Mouse (Mus musculus): ENCODE measurements at regions not wholly inside any gene's neighbourhood (a gene's known extent, or its start where the extent isn't known, plus 50 kb on each side); places are given as distances from the start of the nearest gene placed in this dataset.
"Not testable (repeated sequence)": the region's sequence is repeated elsewhere in the genome, so short reads cannot be mapped to it uniquely, and the experiment has no call there.

DNA sequence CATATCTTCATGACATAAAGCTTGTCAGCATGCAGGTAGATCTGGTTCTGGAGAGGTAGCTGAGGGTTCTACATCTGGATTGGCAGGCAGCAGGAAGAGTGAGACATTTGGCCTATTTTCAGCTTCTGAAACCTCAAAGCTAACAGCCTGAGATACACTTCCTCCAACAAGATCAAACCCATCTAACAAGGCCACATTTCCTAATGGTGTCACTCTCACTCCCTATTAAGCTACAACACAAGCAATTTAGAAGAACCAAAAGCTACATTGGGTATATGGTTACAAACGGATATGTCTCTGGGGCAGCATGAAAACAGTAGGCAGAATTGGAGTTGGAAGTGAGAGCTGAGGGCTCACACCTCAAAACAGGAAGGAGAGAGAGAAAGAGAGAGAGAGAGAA is 325.7 kb upstream of the Nrxn1 start:
- TF ChIP-seq USF1 (IDR thresholded peaks at IDR 0.05; ENCODE audit: low read depth) (no peak), CEBPB (IDR thresholded peaks at IDR 0.05; ENCODE audit: insufficient read depth, poor library complexity, severe bottlenecking) (no peak), SRF (IDR thresholded peaks at IDR 0.05; ENCODE audit: control insufficient read depth, insufficient read length, low read depth) (no peak), MAX (IDR thresholded peaks at IDR 0.05; ENCODE audit: low read depth) (no peak), TCF3 (IDR thresholded peaks at IDR 0.05; ENCODE audit: insufficient read length, low read depth) (no peak), POLR2AphosphoS2 (IDR thresholded peaks at IDR 0.05; ENCODE audit: insufficient read length, low read depth) (no peak), TCF12 (IDR thresholded peaks at IDR 0.05; ENCODE audit: insufficient read depth, poor library complexity, severe bottlenecking) (no peak), MYOG (IDR thresholded peaks at IDR 0.05; ENCODE audit: control insufficient read depth in 1 of 3, insufficient read depth in 1 of 3, insufficient read length in 2 of 3, low read depth in 2 of 3) (no peak), MYOD1 (IDR thresholded peaks at IDR 0.05; ENCODE audit: control insufficient read depth in 1 of 3, insufficient read length in 2 of 3, low read depth in 2 of 3) (no peak), E2F4 (IDR thresholded peaks at IDR 0.05; ENCODE audit: insufficient read depth) (no peak), POLR2A (IDR thresholded peaks at IDR 0.05; ENCODE audit: insufficient read length, low read depth) (no peak), REST (IDR thresholded peaks at IDR 0.05; ENCODE audit: insufficient read depth, insufficient read length) (no peak)
- Histone ChIP-seq H3K27me3 (ENCODE audit: control insufficient read depth, insufficient read depth, insufficient read length) (no peaks in the 10 kb centered on the region), H3K36me3 (ENCODE audit: control insufficient read depth, insufficient read depth) (no peaks in the 10 kb centered on the region), H3K4me3 (no peak overlapping the region), H3ac (ENCODE audit: control insufficient read depth, insufficient read length) (no peak overlapping the region), H3K79me2 (ENCODE audit: control insufficient read depth, insufficient read depth) (no peaks in the 10 kb centered on the region), H3K4me2 (ENCODE audit: low read depth) (no peak overlapping the region)

DNA sequence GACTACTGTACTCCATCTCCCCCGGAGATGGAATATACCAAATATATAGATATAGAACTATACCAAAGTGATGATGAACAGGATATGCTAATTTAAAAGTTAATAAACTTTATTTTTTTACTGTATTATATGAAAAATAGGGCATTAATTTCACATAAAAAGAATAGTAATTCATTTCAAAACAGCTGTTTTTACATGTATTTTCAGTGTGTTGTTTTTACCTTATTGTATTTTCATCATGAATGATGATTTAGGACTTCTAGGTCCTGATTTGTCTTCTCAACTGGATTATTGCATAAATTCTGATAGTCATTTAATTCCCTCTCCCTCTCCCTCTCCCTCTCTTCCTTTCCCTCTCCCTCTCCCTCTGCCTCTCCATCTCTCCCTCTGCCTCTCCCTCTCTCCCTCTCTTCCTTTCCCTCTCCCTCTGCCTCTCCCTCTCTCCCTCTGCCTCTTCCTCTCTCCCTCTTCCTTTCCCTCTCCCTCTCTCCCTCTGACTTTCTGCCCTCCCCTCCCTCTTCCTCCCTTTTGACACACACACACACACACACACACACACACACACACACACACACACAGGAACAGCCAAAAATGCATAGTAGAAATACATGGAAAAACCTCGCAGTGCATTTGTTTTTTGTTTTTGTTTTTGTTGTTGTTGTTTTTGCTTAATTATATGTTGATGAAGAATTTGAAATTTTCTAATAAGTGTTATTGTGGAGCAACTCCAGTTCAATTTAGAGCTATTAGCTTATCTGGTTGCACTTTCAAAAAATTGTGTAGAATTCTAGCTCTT is 298.3 kb upstream of the Nrxn1 start:
- no peak overlapping the region for H3K4me2 ChIP-seq (ENCODE audit: low read depth)
- no peak for TF ChIP-seq TCF12 (IDR thresholded peaks at IDR 0.05; ENCODE audit: insufficient read depth, poor library complexity, severe bottlenecking)
- no peak for TF ChIP-seq MYOD1 (IDR thresholded peaks at IDR 0.05; ENCODE audit: control insufficient read depth in 1 of 3, insufficient read length in 2 of 3, low read depth in 2 of 3)
- TF ChIP-seq SRF (IDR thresholded peaks at IDR 0.05; ENCODE audit: control insufficient read depth, insufficient read length, low read depth), result no peak
- no peak overlapping the region for H3K4me3 ChIP-seq
- H3K36me3 ChIP-seq (ENCODE audit: control insufficient read depth, insufficient read depth), result no peaks in the 10 kb centered on the region
- no peaks in the 10 kb centered on the region for H3K79me2 ChIP-seq (ENCODE audit: control insufficient read depth, insufficient read depth)
- H3ac ChIP-seq (ENCODE audit: control insufficient read depth, insufficient read length), result no peak overlapping the region
- H3K27me3 ChIP-seq (ENCODE audit: control insufficient read depth, insufficient read depth, insufficient read length), result no peaks in the 10 kb centered on the region

DNA sequence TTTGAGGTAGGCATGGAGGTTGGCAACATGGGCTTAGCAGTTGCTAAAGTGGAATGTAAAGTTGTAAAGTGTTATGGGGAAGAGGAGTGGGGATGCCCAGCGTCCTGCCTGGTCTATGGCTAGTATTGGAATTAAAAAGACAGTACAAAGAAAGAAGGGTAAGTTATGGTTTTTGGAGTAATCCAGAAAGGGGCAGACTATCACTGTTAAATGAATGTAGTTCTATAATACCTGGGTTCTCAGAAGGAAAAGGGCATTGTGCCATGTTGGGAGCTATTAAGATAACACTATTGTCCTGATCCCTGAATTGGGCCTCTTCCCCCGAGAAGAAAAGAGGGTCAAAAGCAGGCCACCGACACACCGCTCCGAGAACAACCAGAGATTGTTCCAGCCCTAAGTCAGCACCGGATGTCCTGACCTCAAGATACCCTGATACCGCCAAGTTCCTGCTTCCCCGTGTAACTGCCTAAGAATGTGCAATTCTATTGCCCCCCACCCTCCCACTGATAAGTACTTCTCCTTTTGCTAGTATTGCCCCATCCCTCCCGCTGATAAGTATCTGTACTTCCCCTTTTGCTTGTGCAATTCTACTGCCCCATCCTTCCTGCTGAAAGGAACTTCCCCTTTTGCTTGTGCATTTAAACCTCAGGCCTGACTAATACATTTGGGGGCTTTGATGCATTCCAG is 297.2 kb upstream of the Nrxn1 start:
- not testable (repeated sequence) for H3ac ChIP-seq (ENCODE audit: control insufficient read depth, insufficient read length); H3K27me3 ChIP-seq (ENCODE audit: control insufficient read depth, insufficient read depth, insufficient read length); H3K79me2 ChIP-seq (ENCODE audit: control insufficient read depth, insufficient read depth); H3K4me2 ChIP-seq (ENCODE audit: low read depth); H3K4me3 ChIP-seq; H3K36me3 ChIP-seq (ENCODE audit: control insufficient read depth, insufficient read depth)

DNA sequence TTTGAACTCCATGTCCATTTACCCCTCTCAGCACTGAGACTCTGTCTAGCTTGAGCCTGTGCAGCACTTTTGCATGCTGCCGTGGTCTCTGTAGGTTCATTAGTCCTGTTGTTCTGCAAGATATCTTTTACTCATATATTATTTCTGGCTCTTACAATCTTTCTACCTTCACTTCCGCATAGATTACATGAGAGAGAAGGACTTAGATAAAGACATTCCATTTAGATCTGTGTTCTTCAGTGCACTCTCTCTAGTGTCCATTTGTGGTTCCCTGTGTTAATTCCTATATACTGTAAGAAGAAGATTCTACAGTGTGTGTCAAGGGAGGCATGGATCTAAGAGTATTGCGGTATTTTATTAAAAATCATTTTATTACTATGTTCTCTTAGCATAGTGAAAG is 295.6 kb upstream of the Nrxn1 start:
- no peaks in the 10 kb centered on the region for H3K27me3 ChIP-seq (ENCODE audit: control insufficient read depth, insufficient read depth, insufficient read length)
- H3K4me2 ChIP-seq (ENCODE audit: low read depth), result no peak overlapping the region
- H3K79me2 ChIP-seq (ENCODE audit: control insufficient read depth, insufficient read depth), result no peaks in the 10 kb centered on the region
- no peak overlapping the region for H3ac ChIP-seq (ENCODE audit: control insufficient read depth, insufficient read length)
- TF ChIP-seq TCF12 (IDR thresholded peaks at IDR 0.05; ENCODE audit: insufficient read depth, poor library complexity, severe bottlenecking) (no peak), MYOG (IDR thresholded peaks at IDR 0.05; ENCODE audit: control insufficient read depth in 1 of 3, insufficient read depth in 1 of 3, insufficient read length in 2 of 3, low read depth in 2 of 3) (no peak), POLR2A (IDR thresholded peaks at IDR 0.05; ENCODE audit: insufficient read length, low read depth) (no peak), POLR2AphosphoS2 (IDR thresholded peaks at IDR 0.05; ENCODE audit: insufficient read length, low read depth) (no peak), MAX (IDR thresholded peaks at IDR 0.05; ENCODE audit: low read depth) (no peak), TCF3 (IDR thresholded peaks at IDR 0.05; ENCODE audit: insufficient read length, low read depth) (no peak), CEBPB (IDR thresholded peaks at IDR 0.05; ENCODE audit: insufficient read depth, poor library complexity, severe bottlenecking) (no peak), SRF (IDR thresholded peaks at IDR 0.05; ENCODE audit: control insufficient read depth, insufficient read length, low read depth) (no peak), MYOD1 (IDR thresholded peaks at IDR 0.05; ENCODE audit: control insufficient read depth in 1 of 3, insufficient read length in 2 of 3, low read depth in 2 of 3) (no peak), USF1 (IDR thresholded peaks at IDR 0.05; ENCODE audit: low read depth) (no peak), REST (IDR thresholded peaks at IDR 0.05; ENCODE audit: insufficient read depth, insufficient read length) (no peak), E2F4 (IDR thresholded peaks at IDR 0.05; ENCODE audit: insufficient read depth) (no peak)
- H3K4me3 ChIP-seq, result no peak overlapping the region
- H3K36me3 ChIP-seq (ENCODE audit: control insufficient read depth, insufficient read depth), result no peaks in the 10 kb centered on the region

DNA sequence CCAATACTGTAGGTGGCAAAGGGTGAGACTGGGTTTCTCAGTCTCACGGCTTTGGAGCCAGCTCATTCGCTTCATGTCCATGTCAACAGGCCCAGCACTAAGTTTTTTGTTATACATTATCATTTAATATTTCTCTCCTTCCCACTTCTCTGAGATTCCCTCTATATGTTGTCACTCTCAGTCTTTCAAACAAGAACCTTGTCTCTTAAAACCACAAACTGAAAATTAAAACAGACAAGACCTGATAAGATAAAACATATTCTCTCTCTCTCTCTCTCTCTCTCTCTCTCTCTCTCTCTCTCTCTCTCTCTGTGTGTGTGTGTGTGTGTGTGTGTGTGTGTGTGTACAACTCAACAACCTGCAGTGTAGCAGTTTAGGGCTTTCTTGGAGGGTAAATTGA is 295.2 kb upstream of the Nrxn1 start:
- H3K27me3 ChIP-seq (ENCODE audit: control insufficient read depth, insufficient read depth, insufficient read length), result no peaks in the 10 kb centered on the region
- H3K79me2 ChIP-seq (ENCODE audit: control insufficient read depth, insufficient read depth), result no peaks in the 10 kb centered on the region
- TF ChIP-seq TCF12 (IDR thresholded peaks at IDR 0.05; ENCODE audit: insufficient read depth, poor library complexity, severe bottlenecking) (no peak), E2F4 (IDR thresholded peaks at IDR 0.05; ENCODE audit: insufficient read depth) (no peak)
- H3K36me3 ChIP-seq (ENCODE audit: control insufficient read depth, insufficient read depth), result no peaks in the 10 kb centered on the region
- H3ac ChIP-seq (ENCODE audit: control insufficient read depth, insufficient read length), result no peak overlapping the region
- no peak overlapping the region for H3K4me2 ChIP-seq (ENCODE audit: low read depth)
- no peak overlapping the region for H3K4me3 ChIP-seq

Data from myocyte (in vitro differentiated cells).